Mouse (Mus musculus): ENCODE results near the gene Ogdh. TPM values are rescaled to one million over a fixed set of nuclear protein-coding genes. Genes with fewer than 3 reads are reported as not detected.

The Ogdh gene
- polyA plus RNA-seq, 1 experiment from 2014 or later = 100 TPM

GRCm38 (mm10) chr11:6371376-6372155 is 80.1 kb downstream of the Ogdh start:
- no peak overlapping the region for H3K9ac ChIP-seq
- H3K4me2 ChIP-seq = no peak overlapping the region
- 74% methylated on average over 11 of the region's 11 CpGs for WGBS

GRCm38 (mm10) chr11:6372784-6373183 is 81.4 kb downstream of the Ogdh start:
- no peaks in the 10 kb centered on the region for H3K36me3 ChIP-seq
- no peak overlapping the region for H3K9ac ChIP-seq
- H3K4me2 ChIP-seq = no peak overlapping the region
- H3K27me3 ChIP-seq (replicated peaks) = no peaks in the 10 kb centered on the region
- WGBS = 83% methylated on average over 9 of the region's 9 CpGs
- no peak overlapping the region for H3K27ac ChIP-seq
- no peak overlapping the region for H3K4me3 ChIP-seq (replicated peaks)
- H3K9me3 ChIP-seq = no peaks in the 10 kb centered on the region
- ATAC-seq (ENCODE audit: insufficient read depth, low FRiP score, low read depth) = no peak
- no peaks in the 10 kb centered on the region for H3K4me1 ChIP-seq

More at GRCm38 (mm10) chr11:6371376-6372155, 80.1 kb downstream of the Ogdh start:
- H3K36me3 ChIP-seq = no peaks in the 10 kb centered on the region
- no peak overlapping the region for H3K27ac ChIP-seq
- H3K4me3 ChIP-seq (replicated peaks) = no peak overlapping the region
- no peaks in the 10 kb centered on the region for H3K9me3 ChIP-seq
- no peak for ATAC-seq (ENCODE audit: insufficient read depth, low FRiP score, low read depth)
- H3K27me3 ChIP-seq (replicated peaks) = no peaks in the 10 kb centered on the region
- H3K4me1 ChIP-seq = 0 out of 2 replicates have a peak, but pooled peaks cover 1% of the 10 kb centered on the region

GRCm38 (mm10) chr11:6380916-6381315 is 89.5 kb downstream of the Ogdh start:
- Histone ChIP-seq H3K4me1 (no peaks in the 10 kb centered on the region), H3K4me3 (replicated peaks) (no peak overlapping the region), H3K27ac (no peak overlapping the region), H3K9ac (no peak overlapping the region), H3K9me3 (no peaks in the 10 kb centered on the region), H3K36me3 (no peaks in the 10 kb centered on the region), H3K27me3 (replicated peaks) (no peaks in the 10 kb centered on the region), H3K4me2 (no peak overlapping the region)
- WGBS = 82% methylated on average over 6 of the region's 6 CpGs
- no peak for ATAC-seq (ENCODE audit: insufficient read depth, low FRiP score, low read depth)

- Histone ChIP-seq H3K9me3 (no peaks in the 10 kb centered on the region), H3K4me3 (replicated peaks) (peak overlapping the region; percentile 76), H3K27me3 (replicated peaks) (no peaks in the 10 kb centered on the region), H3K36me3 (no peaks in the 10 kb centered on the region), H3K4me1 (peaks cover 12% of the 10 kb centered on the region; the same call in 1 of the 2 replicates), H3K9ac (no peak overlapping the region), H3K27ac (peak overlapping the region; percentile 98), H3K4me2 (peak overlapping the region; percentile 90; the same call in 1 of the 2 replicates)
- WGBS = 89% methylated on average over 6 of the region's 6 CpGs
- no peak for ATAC-seq (ENCODE audit: insufficient read depth, low FRiP score, low read depth)
Observed at GRCm38 (mm10) chr11:6388126-6388725, 96.8 kb downstream of the Ogdh start.

- H3K4me3 ChIP-seq (replicated peaks) = peak within 1 kb of the TSS; percentile 76
- peaks cover 12% of the 10 kb centered on the region; the same call in 1 of the 2 replicates for H3K4me1 ChIP-seq
- H3K27me3 ChIP-seq (replicated peaks) = no peaks in the 10 kb centered on the region
- 5% methylated on average over 60 of the region's 60 CpGs for WGBS
- H3K36me3 ChIP-seq = no peaks in the 10 kb centered on the region
- ATAC-seq (ENCODE audit: insufficient read depth, low FRiP score, low read depth) = peak; percentile 98
- peak within 1 kb of the TSS; percentile 92 for H3K9ac ChIP-seq
- peak within 1 kb of the TSS; percentile 90 for H3K4me2 ChIP-seq
- no peaks in the 10 kb centered on the region for H3K9me3 ChIP-seq
- peak within 1 kb of the TSS; percentile 98 for H3K27ac ChIP-seq
Observed at GRCm38 (mm10) chr11:6388726-6389413, 97.4 kb downstream of the Ogdh start, which contains the start of gene Zmiz2. Gene Zmiz2 (plus strand): TSS chr11:6389074.

GRCm38 (mm10) chr11:6389483-6389921 is 98.1 kb downstream of the Ogdh start:
- Histone ChIP-seq H3K4me3 (replicated peaks) (peak overlapping the region; percentile 76), H3K9ac (peak overlapping the region; percentile 92), H3K4me1 (peaks cover 12% of the 10 kb centered on the region; the same call in 1 of the 2 replicates), H3K36me3 (no peaks in the 10 kb centered on the region), H3K27ac (peak overlapping the region; percentile 98), H3K9me3 (no peaks in the 10 kb centered on the region), H3K27me3 (replicated peaks) (no peaks in the 10 kb centered on the region), H3K4me2 (peak overlapping the region; percentile 90)
- under 1% methylated on average over 42 of the region's 43 CpGs for WGBS
- ATAC-seq (ENCODE audit: insufficient read depth, low FRiP score, low read depth) = 0 out of 2 replicates have a peak, but pooled peaks have one; percentile 0

- ATAC-seq (ENCODE audit: insufficient read depth, low FRiP score, low read depth) = no peak
- Histone ChIP-seq H3K9ac (no peak overlapping the region), H3K4me3 (replicated peaks) (peak overlapping the region; percentile 76), H3K36me3 (no peaks in the 10 kb centered on the region; the same call in 1 of the 2 replicates), H3K27me3 (replicated peaks) (no peaks in the 10 kb centered on the region), H3K4me2 (peak overlapping the region; percentile 90), H3K9me3 (no peaks in the 10 kb centered on the region), H3K4me1 (peaks cover 12% of the 10 kb centered on the region; the same call in 1 of the 2 replicates), H3K27ac (no peak overlapping the region)
- WGBS = 77% methylated on average over 8 of the region's 8 CpGs
Observed at GRCm38 (mm10) chr11:6390376-6391053, 99.1 kb downstream of the Ogdh start.

GRCm38 (mm10) chr11:6391516-6392276 is 100.3 kb downstream of the Ogdh start:
- 82% methylated on average over 8 of the region's 8 CpGs for WGBS
- Histone ChIP-seq H3K27me3 (replicated peaks) (no peaks in the 10 kb centered on the region), H3K9me3 (no peaks in the 10 kb centered on the region), H3K4me1 (peaks cover 12% of the 10 kb centered on the region; the same call in 1 of the 2 replicates), H3K27ac (no peak overlapping the region), H3K4me2 (no peak overlapping the region), H3K4me3 (replicated peaks) (no peak overlapping the region), H3K9ac (no peak overlapping the region), H3K36me3 (peaks cover 5% of the 10 kb centered on the region; the same call in 1 of the 2 replicates)
- no peak for ATAC-seq (ENCODE audit: insufficient read depth, low FRiP score, low read depth)

GRCm38 (mm10) chr11:6392857-6393256 is 101.4 kb downstream of the Ogdh start:
- Histone ChIP-seq H3K4me2 (no peak overlapping the region), H3K4me3 (replicated peaks) (no peak overlapping the region), H3K27ac (no peak overlapping the region), H3K9me3 (no peaks in the 10 kb centered on the region), H3K27me3 (replicated peaks) (no peaks in the 10 kb centered on the region), H3K9ac (no peak overlapping the region), H3K4me1 (peaks cover 12% of the 10 kb centered on the region; the same call in 1 of the 2 replicates), H3K36me3 (peaks cover 16% of the 10 kb centered on the region; the same call in 1 of the 2 replicates)
- WGBS = 73% methylated on average over 6 of the region's 6 CpGs
- ATAC-seq (ENCODE audit: insufficient read depth, low FRiP score, low read depth) = no peak

- H3K27ac ChIP-seq = no peak overlapping the region
- no peak for ATAC-seq (ENCODE audit: insufficient read depth, low FRiP score, low read depth)
- 63% methylated on average over 1 of the region's 1 CpGs for WGBS
- no peaks in the 10 kb centered on the region for H3K9me3 ChIP-seq
- H3K4me2 ChIP-seq = no peak overlapping the region
- H3K9ac ChIP-seq = no peak overlapping the region
- H3K36me3 ChIP-seq = peaks cover 16% of the 10 kb centered on the region; the same call in 1 of the 2 replicates
- H3K4me1 ChIP-seq = peaks cover 12% of the 10 kb centered on the region; the same call in 1 of the 2 replicates
- no peaks in the 10 kb centered on the region for H3K27me3 ChIP-seq (replicated peaks)
- H3K4me3 ChIP-seq (replicated peaks) = no peak overlapping the region
Observed at GRCm38 (mm10) chr11:6393866-6394265, 102.4 kb downstream of the Ogdh start.
